Mouse (Mus musculus) right cerebral cortex, postnatal 10 days (tissue): Measurements from ENCODE around the gene Hoxb9.

Experiments
- DNase-seq, 2 experiments: peaks; one replicate each; pipeline ENCODE4 v3.0.0; 2021; ENCODE audit warnings: low spot score in 2 of 2

Gene Hoxb9

GRCm38 (mm10) chr11:96270996-96271540 lies at the start of gene Hoxb9:
Gene Hoxb9 (plus strand): TSS chr11:96271457.
- DNase-seq = no peak

GRCm38 (mm10) chr11:96223813-96224212 lies 47.4 kb upstream of the Hoxb9 start:
- DNase-seq = no peak

- DNase-seq = no peak
Observed at GRCm38 (mm10) chr11:96227676-96228075, 43.6 kb upstream of the Hoxb9 start.

GRCm38 (mm10) chr11:96234906-96235305 lies 36.4 kb upstream of the Hoxb9 start:
- peak; percentile 25 to 37 for DNase-seq

GRCm38 (mm10) chr11:96240211-96240610 lies 31.0 kb upstream of the Hoxb9 start:
- peak; percentile 38 to 66 for DNase-seq

- no peak for DNase-seq
Observed at GRCm38 (mm10) chr11:96250901-96251300, 20.4 kb upstream of the Hoxb9 start.

GRCm38 (mm10) chr11:96251480-96252031 lies 19.7 kb upstream of the Hoxb9 start:
- no peak for DNase-seq

GRCm38 (mm10) chr11:96252541-96253120 lies 18.6 kb upstream of the Hoxb9 start:
- no peak for DNase-seq

- DNase-seq = no peak
Observed at GRCm38 (mm10) chr11:96254221-96254620, 17.0 kb upstream of the Hoxb9 start.

- DNase-seq = no peak
Observed at GRCm38 (mm10) chr11:96255111-96255995, 15.9 kb upstream of the Hoxb9 start.

- no peak for DNase-seq
Observed at GRCm38 (mm10) chr11:96255996-96256445, 15.2 kb upstream of the Hoxb9 start.

- DNase-seq = no peak
Observed at GRCm38 (mm10) chr11:96257141-96257540, 14.1 kb upstream of the Hoxb9 start.

- DNase-seq = no peak
Observed at GRCm38 (mm10) chr11:96259038-96259437, 12.2 kb upstream of the Hoxb9 start.

- DNase-seq = no peak
Observed at GRCm38 (mm10) chr11:96259511-96259910, 11.7 kb upstream of the Hoxb9 start.

GRCm38 (mm10) chr11:96260310-96260970 lies 10.8 kb upstream of the Hoxb9 start:
- no peak for DNase-seq

- DNase-seq = no peak
Observed at GRCm38 (mm10) chr11:96261323-96261890, 9.8 kb upstream of the Hoxb9 start.

GRCm38 (mm10) chr11:96262262-96262830 lies 8.9 kb upstream of the Hoxb9 start:
- DNase-seq = no peak

- DNase-seq = no peak
Observed at GRCm38 (mm10) chr11:96263636-96264389, 7.4 kb upstream of the Hoxb9 start.

- DNase-seq = no peak
Observed at GRCm38 (mm10) chr11:96264390-96265020, 6.8 kb upstream of the Hoxb9 start.

- DNase-seq = no peak
Observed at GRCm38 (mm10) chr11:96265954-96266353, 5.3 kb upstream of the Hoxb9 start.
